8 mouse cellular contexts compared by ENCODE assay signal in genomic region chr6:121184198-121185140, GRCm38 (mm10). TPM values are rescaled to one million over a fixed set of nuclear protein-coding genes. Genes with fewer than 3 reads are reported as not detected.
DNase-seq lines count a peak whose midpoint lies in the region; ATAC-seq and TF ChIP-seq lines count a peak whose summit lies in the region.

No protein-coding gene starts in this region.

- no peak for TF ChIP-seq POLR2A in limb, embryonic 14.5 days (IDR thresholded peaks at IDR 0.05; ENCODE audit: borderline replicate concordance, extremely low read depth, insufficient read depth, insufficient read length)

- WGBS in intestine, embryonic 16.5 days: 2% methylated on average over 35 of the region's 35 CpGs
- 2% methylated on average over 35 of the region's 35 CpGs for WGBS in limb, embryonic 14.5 days
- WGBS in midbrain, embryonic 14.5 days: 4% methylated on average over 35 of the region's 35 CpGs

- H3K4me2 ChIP-seq in intestine, embryonic 16.5 days (ENCODE audit: low read depth, low read length): peak overlapping the region; percentile 95
- H3K4me2 ChIP-seq in limb, embryonic 14.5 days (replicated peaks; ENCODE audit: low read depth, low read length, severe bottlenecking): peak overlapping the region; percentile 92
- peak overlapping the region; percentile 91 for H3K4me2 ChIP-seq in midbrain, embryonic 14.5 days (ENCODE audit: low read length)

- peak; percentile 80 for ATAC-seq in intestine, embryonic 16.5 days
- peak; percentile 34 for ATAC-seq in limb, embryonic 14.5 days (ENCODE audit: low FRiP score, low read depth)
- ATAC-seq in midbrain, embryonic 14.5 days (ENCODE audit: low FRiP score, low TSS enrichment): peak; percentile 52

- H3K9me3 ChIP-seq in intestine, embryonic 16.5 days (ENCODE audit: control insufficient read depth, low read length): no peaks in the 10 kb centered on the region
- H3K9me3 ChIP-seq in limb, embryonic 14.5 days (ENCODE audit: control insufficient read depth, low read length): no peaks in the 10 kb centered on the region
- H3K9me3 ChIP-seq in midbrain, embryonic 14.5 days (ENCODE audit: control insufficient read depth, low read length): no peaks in the 10 kb centered on the region

- H3K9ac ChIP-seq in intestine, embryonic 16.5 days (ENCODE audit: low read depth, low read length): peak overlapping the region; percentile 84
- peak overlapping the region; percentile 65 for H3K9ac ChIP-seq in limb, embryonic 14.5 days (ENCODE audit: low read depth, low read length, severe bottlenecking)
- H3K9ac ChIP-seq in midbrain, embryonic 14.5 days (replicated peaks; ENCODE audit: low read length): peak overlapping the region; percentile 66

- no peaks in the 10 kb centered on the region for H3K27me3 ChIP-seq in intestine, embryonic 16.5 days (replicated peaks; ENCODE audit: control insufficient read depth, insufficient read depth, low read length)
- H3K27me3 ChIP-seq in limb, embryonic 14.5 days (ENCODE audit: control insufficient read depth, insufficient read depth, low read length): no peaks in the 10 kb centered on the region
- no peaks in the 10 kb centered on the region for H3K27me3 ChIP-seq in midbrain, embryonic 14.5 days (ENCODE audit: control insufficient read depth, insufficient read depth, low read length)

- peak; percentile 45 for DNase-seq in urinary bladder, adult 2 months (ENCODE audit: low spot score)
- no peak for DNase-seq in urinary bladder, postnatal 4 days (ENCODE audit: low spot score in 2 of 2)
- peak; percentile 69 to 73 for DNase-seq in cerebellum, postnatal 14 days
- DNase-seq in gastrocnemius, postnatal 14 days: peak; percentile 38
- peak; percentile 71 for DNase-seq in limb, embryonic 14.5 days (ENCODE audit: low spot score)
- peak; percentile 79 for DNase-seq in midbrain, embryonic 14.5 days
- DNase-seq in spleen, postnatal 4 days (ENCODE audit: low spot score in 2 of 2): peak; percentile 58 to 74

- peaks cover 16% of the 10 kb centered on the region for H3K4me1 ChIP-seq in intestine, embryonic 16.5 days (ENCODE audit: control insufficient read depth, insufficient read depth, low read length)
- peaks cover 16% of the 10 kb centered on the region for H3K4me1 ChIP-seq in limb, embryonic 14.5 days (ENCODE audit: control insufficient read depth, insufficient read depth, low read length)
- peaks cover 16% of the 10 kb centered on the region for H3K4me1 ChIP-seq in midbrain, embryonic 14.5 days (ENCODE audit: control insufficient read depth, insufficient read depth, low read length)

- peak overlapping the region; percentile 88 for H3K27ac ChIP-seq in intestine, embryonic 16.5 days (ENCODE audit: low read length)
- H3K27ac ChIP-seq in limb, embryonic 14.5 days (replicated peaks; ENCODE audit: low read depth, low read length): 0 out of 2 replicates have a peak overlapping the region, but pooled peaks have one; percentile 87
- H3K27ac ChIP-seq in midbrain, embryonic 14.5 days (replicated peaks; ENCODE audit: low read depth, low read length): peak overlapping the region; percentile 88; the same call in 1 of the 2 replicates

- intact Hi-C loops in gastrocnemius, postnatal 14 days (cut with DNase I; ENCODE audit: low total_unique reads): loop anchor here (10.0 kb wide), 1 partner anchor 80 kb away; no protein-coding TSS in a partner anchor

- no peaks in the 10 kb centered on the region for H3K36me3 ChIP-seq in intestine, embryonic 16.5 days (ENCODE audit: control insufficient read depth, insufficient read depth, low read length)
- H3K36me3 ChIP-seq in limb, embryonic 14.5 days (ENCODE audit: control insufficient read depth, insufficient read depth, low read length): peaks cover 17% of the 10 kb centered on the region
- peaks cover 22% of the 10 kb centered on the region for H3K36me3 ChIP-seq in midbrain, embryonic 14.5 days (ENCODE audit: control insufficient read depth, insufficient read depth, low read length)

- H3K4me3 ChIP-seq in intestine, embryonic 16.5 days (ENCODE audit: low read length): peak overlapping the region; percentile 84
- peak overlapping the region; percentile 61 for H3K4me3 ChIP-seq in limb, embryonic 14.5 days (replicated peaks; ENCODE audit: low read length)
- peak overlapping the region; percentile 69 for H3K4me3 ChIP-seq in midbrain, embryonic 14.5 days (replicated peaks; ENCODE audit: low read depth, low read length)

RNA-seq across cellular contexts. Expression of gene Pex26, which starts 1.0 kb away (rescaled TPM):
- 14.7 and 17.2 TPM in 2 replicates for polyA plus RNA-seq in urinary bladder, adult 2 months (2012; rRNA removed)
- 1 to 10 TPM; 2.7 to 3.5 TPM for total RNA-seq in gastrocnemius, postnatal 14 days (2021)
- polyA plus RNA-seq in intestine, embryonic 16.5 days (2015; fragmentation: Nextera tagmentation; extraction: Ambion mirVana): 13.4 and 14.8 TPM in 2 replicates
- polyA plus RNA-seq in limb, embryonic 14.5 days (2012; rRNA removed): 15.2 and 18.7 TPM in 2 replicates
- 10.0 and 10.3 TPM in 2 replicates for polyA plus RNA-seq in limb, embryonic 14.5 days (2014; fragmentation: Nextera tagmentation; extraction: Ambion mirVana)
- polyA plus RNA-seq in midbrain, embryonic 14.5 days (2014; fragmentation: Nextera tagmentation; extraction: Ambion mirVana): 15.1 and 16.4 TPM in 2 replicates

RNA-seq across cellular contexts. Expression of gene Tuba8, which starts 26.0 kb away (rescaled TPM):
- 2.7 and 5.0 TPM in 2 replicates for polyA plus RNA-seq in urinary bladder, adult 2 months (2012; rRNA removed)
- total RNA-seq in gastrocnemius, postnatal 14 days (2021): 100 to 1,000 TPM; 149 to 227 TPM
- polyA plus RNA-seq in intestine, embryonic 16.5 days (2015; fragmentation: Nextera tagmentation; extraction: Ambion mirVana): 0.44 and 0.68 TPM in 2 replicates
- 0.77 and 0.83 TPM in 2 replicates for polyA plus RNA-seq in limb, embryonic 14.5 days (2012; rRNA removed)
- 4.4 and 4.7 TPM in 2 replicates for polyA plus RNA-seq in limb, embryonic 14.5 days (2014; fragmentation: Nextera tagmentation; extraction: Ambion mirVana)
- 0.36 and 0.53 TPM in 2 replicates for polyA plus RNA-seq in midbrain, embryonic 14.5 days (2014; fragmentation: Nextera tagmentation; extraction: Ambion mirVana)

RNA-seq across cellular contexts. Expression of gene Mical3, which starts 53.7 kb away (rescaled TPM):
- polyA plus RNA-seq in urinary bladder, adult 2 months (2012; rRNA removed): 34.0 and 63.0 TPM in 2 replicates
- 10 to 100 TPM; 45.6 to 53.0 TPM for total RNA-seq in gastrocnemius, postnatal 14 days (2021)
- polyA plus RNA-seq in intestine, embryonic 16.5 days (2015; fragmentation: Nextera tagmentation; extraction: Ambion mirVana): 4.8 and 5.5 TPM in 2 replicates
- 17.3 and 17.7 TPM in 2 replicates for polyA plus RNA-seq in limb, embryonic 14.5 days (2012; rRNA removed)
- 13.3 and 16.3 TPM in 2 replicates for polyA plus RNA-seq in limb, embryonic 14.5 days (2014; fragmentation: Nextera tagmentation; extraction: Ambion mirVana)
- polyA plus RNA-seq in midbrain, embryonic 14.5 days (2014; fragmentation: Nextera tagmentation; extraction: Ambion mirVana): 51.5 and 51.7 TPM in 2 replicates

Comparison
In these comparisons a context has a peak if more than half of its experiments do, and no peak if none do; other contexts are left out.
1. DNase-seq: peak in urinary bladder, adult 2 months (single experiment), cerebellum, postnatal 14 days (2 of 2), gastrocnemius, postnatal 14 days (single experiment), limb, embryonic 14.5 days (single experiment), midbrain, embryonic 14.5 days (single experiment) and spleen, postnatal 4 days (2 of 2); none in urinary bladder, postnatal 4 days (0 of 2).
2. Peak in every context shown above with its lines, with median percentiles within 50 percentile points of each other: ATAC-seq, H3K27ac ChIP-seq, H3K4me2 ChIP-seq, H3K4me3 ChIP-seq and H3K9ac ChIP-seq.